Mouse (Mus musculus) erythroid progenitor cell, adult 5-6 weeks (primary cell): ENCODE results near the gene Msh6. TPM values are rescaled to one million over a fixed set of nuclear protein-coding genes. Genes with fewer than 3 reads are reported as not detected.

Experiments
- total RNA-seq, 2 experiments: library from RNA; stranded (forward) in 1 of 2; stranded (reverse) in 1 of 2; fragments of 150-400 nt in 1 of 2; fragments of 186-747, 209-891 nt in 1 of 2; gene quantifications; 2 replicates each; pipeline versions ENCODE4 v1.2.3 to v1.2.4; 2015 to 2017; ENCODE audit warnings: low replicate concordance in 2 of 2

The Msh6 gene
- total RNA-seq, 2 experiments from 2014 or later = 27.9 to 34.8 TPM

Other genes with a start within 250 kb of the Msh6 start
- not detected in 2 replicates for gene Kcnk12, start 177.1 kb upstream of the Msh6 start, total RNA-seq (2015; ENCODE audit: low replicate concordance)
- not detected in 2 replicates for gene Kcnk12, start 177.1 kb upstream of the Msh6 start, total RNA-seq (2017; ENCODE audit: low replicate concordance)
- not detected in 2 replicates for gene Rpl36-ps4, start 54.1 kb upstream of the Msh6 start, total RNA-seq (2015; ENCODE audit: low replicate concordance)
- gene Rpl36-ps4, start 54.1 kb upstream of the Msh6 start, total RNA-seq (2017; ENCODE audit: low replicate concordance) = not detected in 2 replicates
- 10.1 and 16.2 TPM in 2 replicates for gene Fbxo11, start 90.2 kb downstream of the Msh6 start, total RNA-seq (2015; ENCODE audit: low replicate concordance)
- 5.9 and 14.4 TPM in 2 replicates for gene Fbxo11, start 90.2 kb downstream of the Msh6 start, total RNA-seq (2017; ENCODE audit: low replicate concordance)